Comparison of ENCODE assay signal across 17 mouse cellular contexts in the genomic region with DNA sequence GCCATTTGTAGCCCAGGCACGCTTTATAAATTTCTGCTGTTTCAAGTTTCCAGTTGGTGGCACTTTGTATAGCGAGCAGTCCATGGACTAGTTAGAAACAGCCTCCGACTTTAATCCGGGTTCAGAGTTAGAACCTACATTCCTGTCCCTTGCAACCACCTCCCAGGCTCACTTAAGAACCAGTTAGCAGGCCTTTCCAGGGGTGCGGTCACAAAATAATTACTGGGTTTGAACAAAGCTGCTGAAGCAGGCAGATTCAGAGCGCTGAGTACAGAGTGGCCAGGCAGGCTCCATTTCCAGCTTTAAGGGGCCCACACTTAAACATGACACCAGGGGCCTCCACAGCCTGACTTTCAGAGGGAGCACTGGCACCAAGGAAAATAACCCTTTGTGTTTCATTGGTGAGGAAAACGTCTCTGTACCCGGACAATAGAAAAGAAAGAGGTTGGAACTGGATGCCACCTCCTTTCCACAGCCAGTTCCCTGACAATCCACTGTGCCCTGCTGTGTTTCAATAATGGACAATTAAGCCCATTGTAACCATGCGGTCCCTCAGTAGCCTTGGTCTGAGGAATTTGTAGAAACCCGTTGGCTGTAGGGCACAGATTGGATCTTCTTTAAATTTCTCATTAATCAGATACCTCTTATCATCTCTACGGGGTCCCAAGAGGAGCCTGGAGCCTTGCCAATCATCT. TPM values are rescaled to one million over a fixed set of nuclear protein-coding genes. Genes with fewer than 3 reads are reported as not detected.
DNase-seq lines count a peak whose midpoint lies in the region; ATAC-seq and TF ChIP-seq lines count a peak whose summit lies in the region.
"Had no signal": no experiment of that assay in that cellular context is flagged by ENCODE, and none has a peak within 500 bp of the region (broad histone marks: within the 10 kb centered on the region; RNA-seq: fewer than 3 reads in every experiment).

No protein-coding gene starts in this region.

- DNase-seq in frontal cortex, postnatal 14 days (ENCODE audit: low spot score in 2 of 2), result no peak
- peak in 1 of 2 experiments; percentile 13 for DNase-seq in layer of hippocampus, adult 2 months (ENCODE audit: low spot score in 2 of 2)
- no peak for DNase-seq in layer of hippocampus, postnatal 14 days (ENCODE audit: low spot score in 2 of 2)
- DNase-seq in ZHBTc4 (ENCODE audit: low read depth, low spot score), result peak; percentile 34
- peak; percentile 55 for DNase-seq in telencephalon, adult 2 months (ENCODE audit: low read depth, low spot score)
- no peak for DNase-seq in spleen, postnatal 4 days (ENCODE audit: low spot score in 2 of 2)
- DNase-seq: adrenal gland, adult 2 months; cerebellum, adult 9-11 months; gastrocnemius, postnatal 14 days; heart, postnatal 4 days; lung, adult 18-20 months; lung, postnatal 36 days; thymus, postnatal 36 days had no signal

- H3K27ac ChIP-seq in layer of hippocampus, adult 2 months, result peak overlapping the region; percentile 64; the same call in 1 of the 2 replicates
- H3K27ac ChIP-seq: forebrain, embryonic 12.5 days; heart, embryonic 15.5 days had no signal

- TF ChIP-seq CTCF in layer of hippocampus, adult 2 months (conservative IDR thresholded peaks at IDR 0.05), result no peak; the same call in 1 of the 2 replicates

- no peak overlapping the region for H3K4me3 ChIP-seq in layer of hippocampus, adult 2 months
- H3K4me3 ChIP-seq: forebrain, embryonic 12.5 days; heart, embryonic 15.5 days had no signal

- ATAC-seq in frontal cortex, adult (ENCODE audit: low TSS enrichment), result peak; percentile 47; the same call in 1 of the 2 replicates

RNA-seq across cellular contexts. Expression of a gene that starts 24.5 kb away (rescaled TPM):
- 100 to 1,000 TPM; 292 to 293 TPM for total RNA-seq in layer of hippocampus, adult 2 months (2021)
- 100 to 1,000 TPM; 225 to 280 TPM for total RNA-seq in layer of hippocampus, postnatal 14 days (2021)
- total RNA-seq: CH12.LX had no signal

Comparison
In these comparisons a context has a peak if more than half of its experiments do, and no peak if none do; other contexts are left out.
1. DNase-seq: peak in ZHBTc4 (single experiment) and telencephalon, adult 2 months (single experiment); none in frontal cortex, postnatal 14 days (0 of 2), layer of hippocampus, postnatal 14 days (0 of 2) and spleen, postnatal 4 days (0 of 2).